Mouse (Mus musculus) forebrain, embryonic 10.5 days (tissue): ENCODE results near the gene Tsc22d2. TPM values are rescaled to one million over a fixed set of nuclear protein-coding genes. Genes with fewer than 3 reads are reported as not detected.

ENCODE experiments used
- DNase-seq: peaks from one replicate; pipeline ENCODE4 v3.0.0-alpha.2; 2017; ENCODE audit warnings: low spot score; ENCODE audit errors: extremely low spot score
- H3K27ac ChIP-seq: fragments of 300-500 bp; sonication (generic); 2 replicates; pipeline ENCODE4 v1.5.1; 2016; ENCODE audit warnings: mild to moderate bottlenecking
- H3K27me3 ChIP-seq: fragments of 300-500 bp; sonication (generic); 2 replicates; pipeline ENCODE4 v1.6.1; 2016; ENCODE audit warnings: mild to moderate bottlenecking; ENCODE audit not compliant: poor library complexity, severe bottlenecking
- H3K36me3 ChIP-seq: fragments of 300-500 bp; sonication (generic); replicated peaks from 2 replicates; pipeline ENCODE4 v1.6.1; 2016; ENCODE audit warnings: mild to moderate bottlenecking, moderate library complexity
- H3K4me1 ChIP-seq: fragments of 300-500 bp; sonication (generic); 2 replicates; pipeline ENCODE4 v1.6.1; 2016
- H3K4me3 ChIP-seq: fragments of 300-500 bp; sonication (generic); 2 replicates; pipeline ENCODE4 v1.5.1; 2016; ENCODE audit warnings: mild to moderate bottlenecking, moderate library complexity
- H3K9me3 ChIP-seq: fragments of 300-500 bp; sonication (generic); 2 replicates; pipeline ENCODE4 v1.6.1; 2016; ENCODE audit warnings: mild to moderate bottlenecking, moderate library complexity
- WGBS: fragments of 180-500 bp; shearing (Covaris S2); methylation state at CpG from one replicate; pipeline ENCODE4 v1.1.7; 2016; 5-methylcytosine and 5-hydroxymethylcytosine counted together
- polyA plus RNA-seq: library from polyadenylated mRNA; unstranded; fragments of >200 nt; fragmentation: Nextera tagmentation; extraction: Ambion mirVana; gene quantifications from 2 replicates; pipeline ENCODE4 v1.2.1, GENCODE M21; 2016

Tsc22d2 gene
- polyA plus RNA-seq, 1 experiment from 2014 or later = 6.6 TPM

DNA sequence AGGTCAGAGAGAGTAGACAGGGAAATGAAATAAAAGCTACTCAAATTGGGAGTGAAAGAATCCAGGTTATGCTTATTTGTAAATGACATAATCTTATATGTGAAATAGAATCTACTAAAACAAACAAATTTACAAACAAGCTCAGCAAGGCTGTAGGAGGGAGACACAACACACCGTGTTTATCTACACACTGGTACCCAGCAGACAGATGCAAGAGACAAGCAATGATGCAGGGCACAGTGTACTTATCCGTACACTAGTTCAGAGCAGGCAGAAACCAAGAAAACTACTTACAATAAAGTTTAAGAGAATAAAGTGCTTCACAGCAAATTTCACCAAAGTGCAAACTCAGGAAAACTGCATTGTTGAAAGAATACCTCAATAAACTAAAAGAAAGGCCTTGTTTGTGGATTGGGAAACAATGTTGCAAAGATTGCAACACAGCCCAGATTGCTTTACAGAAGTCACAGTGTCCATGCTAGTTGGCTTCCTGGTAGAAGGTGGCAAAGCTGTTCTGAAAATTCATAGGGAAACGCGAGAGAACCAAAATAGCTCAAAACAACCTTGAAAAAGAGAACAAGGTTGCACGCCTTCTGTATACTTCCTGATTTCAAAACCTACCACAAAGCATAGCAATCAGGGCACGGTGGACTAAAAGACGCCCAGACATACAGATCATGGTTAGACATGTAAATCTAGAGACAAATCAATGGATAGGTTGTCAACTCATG, 93.7 kb downstream of the Tsc22d2 start:
- WGBS = 89% methylated on average over 7 of the region's 7 CpGs
- no peaks in the 10 kb centered on the region for H3K27me3 ChIP-seq
- H3K36me3 ChIP-seq = no peaks in the 10 kb centered on the region
- DNase-seq = no peak
- no peaks in the 10 kb centered on the region for H3K4me1 ChIP-seq
- no peak overlapping the region for H3K4me3 ChIP-seq
- H3K9me3 ChIP-seq = no peaks in the 10 kb centered on the region
- H3K27ac ChIP-seq = no peak overlapping the region

GRCm38 (mm10) chr3:58511581-58511980, 97.1 kb downstream of the Tsc22d2 start:
- Histone ChIP-seq H3K4me3 (no peak overlapping the region), H3K27me3 (no peaks in the 10 kb centered on the region), H3K4me1 (no peaks in the 10 kb centered on the region), H3K27ac (no peak overlapping the region), H3K9me3 (no peaks in the 10 kb centered on the region), H3K36me3 (no peaks in the 10 kb centered on the region)
- no peak for DNase-seq

- Histone ChIP-seq H3K36me3 (no peaks in the 10 kb centered on the region), H3K27me3 (no peaks in the 10 kb centered on the region), H3K27ac (no peak overlapping the region), H3K4me3 (no peak overlapping the region), H3K9me3 (no peaks in the 10 kb centered on the region), H3K4me1 (no peaks in the 10 kb centered on the region)
- no peak for DNase-seq
- 84% methylated on average over 3 of the region's 3 CpGs for WGBS
Observed at GRCm38 (mm10) chr3:58512740-58513139, 98.2 kb downstream of the Tsc22d2 start.

DNA sequence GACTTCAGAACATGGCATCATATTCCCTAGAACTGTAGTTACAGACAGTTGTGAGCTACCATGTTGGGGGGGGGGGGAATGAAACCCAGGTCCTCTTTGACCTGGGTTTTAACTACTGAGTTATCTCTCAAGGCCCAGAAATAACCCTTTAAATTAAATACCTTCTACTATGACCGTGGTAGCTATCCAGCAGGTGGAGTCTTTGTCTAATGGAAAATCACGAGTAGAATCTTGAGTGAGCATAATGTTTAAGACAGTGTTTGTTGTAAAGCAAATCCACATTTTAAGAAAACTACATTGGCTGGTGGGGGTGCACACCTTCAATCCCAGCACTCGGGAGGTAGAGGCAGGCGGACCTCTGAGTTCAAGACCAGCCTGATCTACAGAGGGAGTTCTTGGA, 99.0 kb downstream of the Tsc22d2 start:
- WGBS = 84% methylated on average over 4 of the region's 4 CpGs
- H3K36me3 ChIP-seq = no peaks in the 10 kb centered on the region
- no peaks in the 10 kb centered on the region for H3K4me1 ChIP-seq
- no peak overlapping the region for H3K27ac ChIP-seq
- H3K4me3 ChIP-seq = no peak overlapping the region
- H3K9me3 ChIP-seq = no peaks in the 10 kb centered on the region
- no peak for DNase-seq
- H3K27me3 ChIP-seq = no peaks in the 10 kb centered on the region

GRCm38 (mm10) chr3:58515947-58516601, 101.6 kb downstream of the Tsc22d2 start:
- Histone ChIP-seq H3K9me3 (no peaks in the 10 kb centered on the region), H3K4me3 (no peak overlapping the region), H3K27me3 (no peaks in the 10 kb centered on the region), H3K27ac (no peak overlapping the region), H3K4me1 (no peaks in the 10 kb centered on the region), H3K36me3 (peaks cover 6% of the 10 kb centered on the region)
- no peak for DNase-seq
- WGBS = 91% methylated on average over 1 of the region's 1 CpGs

Other genes with a start within 250 kb of the Tsc22d2 start
- gene Eif2a, start 111.1 kb downstream of the Tsc22d2 start, polyA plus RNA-seq = 57.0 and 58.1 TPM in 2 replicates
- 142 and 146 TPM in 2 replicates for gene Serp1, start 111.2 kb downstream of the Tsc22d2 start, polyA plus RNA-seq
- 15.7 and 18.1 TPM in 2 replicates for gene Selenot, start 161.9 kb downstream of the Tsc22d2 start, polyA plus RNA-seq
- gene Erich6, start 222.5 kb downstream of the Tsc22d2 start, polyA plus RNA-seq = not detected in 2 replicates